Mouse (Mus musculus) E14TG2a.4 (cell line): Measurements from ENCODE around the gene Abhd4.

Experiments used
- CTCF ChIP-seq: conservative IDR thresholded peaks from 2 replicates; pipeline ENCODE4 v1.5.1; 2014; ENCODE audit warnings: low read length
- POU5F1 ChIP-seq: IDR thresholded peaks from 2 replicates; pipeline ENCODE4 v1.6.1; 2014; ENCODE audit warnings: low read length, borderline replicate concordance

GRCm38 (mm10) chr14:54226911-54227811 is 26.8 kb upstream of the Abhd4 start:
- TF ChIP-seq CTCF, result no peak
- TF ChIP-seq POU5F1, result no peak
